Mouse (Mus musculus): Measurements from ENCODE around the gene Ptpn5.

DNA sequence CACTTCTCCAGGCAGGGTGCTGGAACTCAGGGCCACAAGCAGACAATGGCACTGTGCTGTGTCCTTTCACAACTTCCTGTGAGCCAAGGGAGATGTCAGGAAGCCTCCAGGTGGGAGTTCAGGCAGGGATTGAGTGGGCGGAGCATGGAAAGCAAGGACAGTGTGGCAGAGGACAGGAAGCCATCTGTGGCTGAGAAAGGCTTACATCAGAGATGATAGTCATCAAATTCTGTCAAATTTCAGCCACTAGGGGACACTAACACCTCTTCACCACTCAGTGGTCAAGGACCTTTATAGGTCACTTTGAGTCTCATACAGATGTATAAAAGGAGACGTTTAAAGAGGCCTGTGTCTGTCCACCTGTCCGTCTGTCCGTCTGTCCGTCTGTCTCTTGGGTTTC is 60.9 kb downstream of the Ptpn5 start:
- no peak for TF ChIP-seq MAFK (IDR thresholded peaks at IDR 0.05; ENCODE audit: borderline replicate concordance, low read depth, low read length)
- TF ChIP-seq ZKSCAN1 (IDR thresholded peaks at IDR 0.05; ENCODE audit: low read depth, low read length): no peak
- TF ChIP-seq POLR2A (IDR thresholded peaks at IDR 0.05; ENCODE audit: control insufficient read depth in 1 of 2, insufficient read depth in 1 of 2, low read depth in 1 of 2, low read length in 2 of 2, poor library complexity in 1 of 2): no peak
- no peak for TF ChIP-seq TCF12 (IDR thresholded peaks at IDR 0.05; ENCODE audit: low read depth, low read length)
- TF ChIP-seq CTCF (IDR thresholded peaks at IDR 0.05 in 2 of 3, conservative IDR thresholded peaks at IDR 0.05 in 1 of 3; ENCODE audit: control insufficient read depth in 1 of 3, insufficient read depth in 1 of 3, low read depth in 2 of 3, low read length in 3 of 3, poor library complexity in 1 of 3, severe bottlenecking in 1 of 3): peak in 1 of 3 experiments; percentile 7; a peak in 2 of 6 replicates
- TF ChIP-seq TAL1 (IDR thresholded peaks at IDR 0.05; ENCODE audit: low read length): no peak
- TF ChIP-seq MYB (IDR thresholded peaks at IDR 0.05; ENCODE audit: low read depth, low read length): no peak
- TF ChIP-seq USF1 (IDR thresholded peaks at IDR 0.05; ENCODE audit: low read depth, low read length): no peak

Data from MEL (cell line).